Mouse (Mus musculus) subcutaneous adipose tissue, adult 2 months (tissue): Measurements from ENCODE around the gene Gm49340. TPM values are rescaled to one million over a fixed set of nuclear protein-coding genes. Genes with fewer than 3 reads are reported as not detected.

Experiments used
- polyA plus RNA-seq: library from polyadenylated mRNA; depleted of rRNA; stranded (reverse); fragments of >200 nt; gene quantifications from 2 replicates; pipeline ENCODE4 v1.2.3, GENCODE M21; 2012; ENCODE audit warnings: low replicate concordance; rRNA removed

Gm49340 gene
- 0.06 TPM in 1 of 2 replicates, not detected in the other for polyA plus RNA-seq

DNA sequence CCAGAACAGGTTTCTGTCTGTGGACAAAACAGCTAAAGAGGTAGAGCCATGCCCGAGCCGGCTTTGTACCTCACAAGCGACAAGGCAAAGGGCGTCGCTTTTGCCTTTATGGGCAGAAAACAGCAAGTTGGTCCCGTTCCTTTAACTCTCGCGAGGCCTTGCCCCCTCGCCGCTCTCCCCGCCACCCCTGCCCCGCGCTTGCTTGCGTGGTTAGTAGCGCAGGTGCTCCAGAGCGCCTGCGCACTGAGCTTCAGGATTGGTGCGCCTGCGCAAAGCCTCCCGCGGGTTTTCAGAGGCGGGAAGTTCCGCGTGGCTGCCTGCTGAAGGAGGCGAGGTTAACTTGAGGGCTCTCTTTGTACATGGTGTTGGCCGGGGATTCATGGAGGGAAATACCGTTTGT lies at the start of gene Gm49340, which contains the start of the genes Aspa and Spata22:
Gene Gm49340 (plus strand): TSS at position 300 of the 400 bp plus-strand sequence.
Gene Aspa (minus strand): TSS at position 155 of the 400 bp plus-strand sequence.
Gene Spata22 (plus strand): TSS at position 300 of the 400 bp plus-strand sequence.

DNA sequence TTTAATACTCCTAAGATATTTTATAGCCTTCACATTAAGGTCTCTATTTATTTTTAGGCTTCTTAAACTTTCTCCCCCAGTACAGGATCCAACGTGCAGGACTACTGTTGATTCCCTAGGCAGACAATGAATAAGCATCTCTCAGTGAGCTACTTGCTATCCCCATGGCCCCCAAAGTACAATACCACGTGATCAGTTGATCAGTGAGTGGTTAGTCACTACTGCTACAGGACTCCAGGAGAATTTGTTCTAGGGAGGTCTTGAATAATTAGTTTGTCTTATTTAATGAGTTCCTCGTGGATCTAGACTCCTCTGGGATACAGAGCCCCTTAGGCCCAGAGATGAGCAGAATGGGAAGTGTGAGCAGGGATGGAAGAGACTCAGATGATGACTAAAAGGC lies 20.9 kb downstream of the Gm49340 start, which contains the start of gene Olfr20:
Gene Olfr20 (plus strand): TSS at position 301 of the 400 bp plus-strand sequence.

DNA sequence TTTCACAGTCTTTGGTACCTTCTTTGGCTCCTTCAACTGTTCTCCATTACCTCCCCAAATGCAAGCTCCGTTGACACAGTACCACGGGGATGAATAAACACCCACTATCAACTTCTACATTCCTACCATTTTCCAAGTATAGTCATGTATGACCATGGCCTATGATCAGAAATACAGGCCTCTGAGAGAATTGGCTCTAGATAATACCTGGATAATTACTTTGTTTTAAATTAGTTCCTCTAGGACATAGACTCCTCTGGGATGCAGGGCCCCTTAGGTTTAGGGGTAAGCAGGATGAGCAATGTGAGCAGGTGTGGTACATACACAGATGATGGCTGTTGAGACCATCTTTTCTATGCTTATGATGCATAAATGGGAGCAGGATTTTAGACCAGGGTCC lies 41.4 kb downstream of the Gm49340 start, which contains the start of gene Olfr376:
Gene Olfr376 (plus strand): TSS at position 301 of the 400 bp plus-strand sequence.

DNA sequence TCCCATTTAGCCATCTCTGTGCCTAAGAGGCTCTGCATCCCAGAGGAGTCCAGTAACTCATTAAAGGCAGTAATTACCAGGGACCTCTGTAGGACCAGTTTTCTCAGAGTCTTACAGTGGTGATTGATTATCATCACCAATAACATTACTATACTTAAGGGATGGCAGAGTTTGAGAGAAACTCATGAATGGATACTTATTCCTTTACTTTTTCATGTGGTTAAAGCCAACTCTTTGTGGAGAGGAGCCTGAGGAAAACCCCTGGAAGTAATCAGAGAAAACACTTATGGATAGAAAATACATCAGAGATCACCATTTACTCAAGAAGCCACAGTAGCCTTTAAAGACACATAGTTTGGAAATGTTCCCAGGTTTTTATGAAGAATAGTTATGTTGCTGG lies 70.0 kb downstream of the Gm49340 start, which contains the start of gene Olfr1:
Gene Olfr1 (minus strand): TSS at position 101 of the 400 bp plus-strand sequence.

Other genes with a start within 250 kb of the Gm49340 start
- 2.6 and 2.8 TPM in 2 replicates for gene Itgae, start 239.2 kb upstream of the Gm49340 start, polyA plus RNA-seq
- 0.26 and 1.9 TPM in 2 replicates for gene Haspin, start 191.4 kb upstream of the Gm49340 start, polyA plus RNA-seq
- 5.5 and 9.3 TPM in 2 replicates for gene P2rx5, start 169.3 kb upstream of the Gm49340 start, polyA plus RNA-seq
- 74.8 and 94.3 TPM in 2 replicates for gene Emc6, start 152.7 kb upstream of the Gm49340 start, polyA plus RNA-seq
- gene Tax1bp3, start 152.7 kb upstream of the Gm49340 start, polyA plus RNA-seq = 127 and 170 TPM in 2 replicates
- 22.1 and 23.4 TPM in 2 replicates for gene Ctns, start 130.7 kb upstream of the Gm49340 start, polyA plus RNA-seq
- 9.3 and 15.2 TPM in 2 replicates for gene Shpk, start 130.3 kb upstream of the Gm49340 start, polyA plus RNA-seq
- 2.9 and 6.3 TPM in 2 replicates for gene Trpv1, start 95.4 kb upstream of the Gm49340 start, polyA plus RNA-seq
- gene Trpv3, start 62.4 kb upstream of the Gm49340 start, polyA plus RNA-seq = 0.21 and 0.26 TPM in 2 replicates
- gene Aspa, start 145 bp upstream of the Gm49340 start, polyA plus RNA-seq = 11.1 and 23.5 TPM in 2 replicates
- gene Spata22, start within 50 bp of the Gm49340 start, polyA plus RNA-seq = 0.33 and 0.34 TPM in 2 replicates
- gene Olfr20, start 21.0 kb downstream of the Gm49340 start, polyA plus RNA-seq = 0.46 and 0.77 TPM in 2 replicates
- not detected in 2 replicates for gene Olfr376, start 41.5 kb downstream of the Gm49340 start, polyA plus RNA-seq
- gene Olfr1, start 69.9 kb downstream of the Gm49340 start, polyA plus RNA-seq = not detected in 2 replicates
- gene Olfr378, start 98.7 kb downstream of the Gm49340 start, polyA plus RNA-seq = not detected in 2 replicates
- gene Olfr380, start 127.8 kb downstream of the Gm49340 start, polyA plus RNA-seq = not detected in 2 replicates
- gene Olfr381, start 161.9 kb downstream of the Gm49340 start, polyA plus RNA-seq = not detected in 2 replicates
- gene Olfr382, start 187.5 kb downstream of the Gm49340 start, polyA plus RNA-seq = not detected in 2 replicates